Mouse (Mus musculus): ENCODE measurements around the gene Il22ra1.

- TF ChIP-seq FLI1 (IDR thresholded peaks at IDR 0.05; ENCODE audit: low read length) (no peak), GATA1 (IDR thresholded peaks at IDR 0.05; ENCODE audit: borderline replicate concordance, low read length) (no peak)
Observed at GRCm38 (mm10) chr4:135752106-135752778, 24.3 kb downstream of the Il22ra1 start.

Data from megakaryocyte, embryonic 14.5 days (primary cell).